Mouse (Mus musculus): Measurements from ENCODE around the gene Lrpprc.

- TF ChIP-seq POLR2A (IDR thresholded peaks at IDR 0.05; ENCODE audit: borderline replicate concordance, extremely low read depth, low read depth, low read length) (no peak), CTCF (IDR thresholded peaks at IDR 0.05; ENCODE audit: insufficient read depth, low read length) (no peak)
These were observed 546 bp downstream of the Lrpprc start for GRCm38 (mm10) chr17:84790043-84790442.

Data from lung, adult 2 months (tissue).